Mouse (Mus musculus) cortical plate, adult 2 months (tissue): ENCODE measurements around the gene Rtn4rl1.

Source experiments
- CTCF ChIP-seq: fragments of 200-500 bp; IDR thresholded peaks from 2 replicates; pipeline ENCODE4 v1.5.1; 2011; ENCODE audit warnings: mild to moderate bottlenecking, control low read depth, low read length; ENCODE audit not compliant: insufficient read depth; ENCODE audit errors: extremely low read depth
- POLR2A ChIP-seq: fragments of 200-500 bp; IDR thresholded peaks from 2 replicates; pipeline ENCODE4 v1.6.1; 2011; ENCODE audit warnings: mild to moderate bottlenecking, low read length, control low read depth; ENCODE audit not compliant: insufficient read depth; ENCODE audit errors: extremely low read depth

DNA sequence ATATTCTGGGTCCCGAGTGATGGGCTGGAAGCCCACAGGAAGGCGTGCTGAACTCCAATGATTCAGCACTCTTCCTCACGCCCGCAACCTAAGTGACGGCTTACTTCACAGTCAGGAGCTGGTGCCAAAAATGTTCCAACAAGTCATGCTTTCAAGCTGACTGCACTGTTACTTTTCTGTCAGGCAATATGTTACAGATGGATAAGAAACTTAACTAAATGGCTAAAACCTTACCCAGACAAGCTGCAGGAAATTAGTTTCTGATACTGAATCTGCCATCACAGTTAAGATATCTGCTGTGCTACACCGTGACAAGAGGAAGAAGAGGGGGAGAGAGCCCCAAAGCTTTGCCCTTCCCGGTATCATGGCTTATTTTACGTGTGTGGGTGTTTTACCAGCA is 120.3 kb downstream of the Rtn4rl1 start:
- TF ChIP-seq CTCF = no peak
- no peak for TF ChIP-seq POLR2A
